Mouse (Mus musculus) stomach, embryonic 14.5 days (tissue): ENCODE measurements around the gene Cela2a. TPM values are rescaled to one million over a fixed set of nuclear protein-coding genes. Genes with fewer than 3 reads are reported as not detected.

Experiments
- ATAC-seq: fragments of 200-750 bp; cut with Nextera tagmentation; 2 replicates; pipeline ENCODE4 v1.8.0; 2017; ENCODE audit warnings: low read depth, moderate TSS enrichment; ENCODE audit not compliant: insufficient number of reproducible peaks, insufficient read depth, low FRiP score
- H3K27ac ChIP-seq: fragments of 300-500 bp; sonication (generic); 2 replicates; pipeline ENCODE4 v1.5.1; 2014; ENCODE audit warnings: mild to moderate bottlenecking, low read length, moderate library complexity, mixed read lengths
- H3K27me3 ChIP-seq: fragments of 300-500 bp; sonication (generic); 2 replicates; pipeline ENCODE4 v1.6.1; 2014; ENCODE audit warnings: low read length, control low read depth, mixed read lengths; ENCODE audit not compliant: control insufficient read depth, insufficient read depth
- H3K36me3 ChIP-seq: fragments of 300-500 bp; sonication (generic); 2 replicates; pipeline ENCODE4 v1.6.1; 2014; ENCODE audit warnings: mild to moderate bottlenecking, control low read depth, low read length, moderate library complexity, mixed read lengths; ENCODE audit not compliant: control insufficient read depth, insufficient read depth
- H3K4me1 ChIP-seq: fragments of 300-500 bp; sonication (generic); 2 replicates; pipeline ENCODE4 v1.6.1; 2014; ENCODE audit warnings: low read length, control low read depth, mixed read lengths; ENCODE audit not compliant: control insufficient read depth, insufficient read depth
- H3K4me2 ChIP-seq: fragments of 300-500 bp; sonication (generic); replicated peaks from 2 replicates; pipeline ENCODE4 v1.6.1; 2014; ENCODE audit warnings: low read depth, low read length, control low read depth
- H3K4me3 ChIP-seq: fragments of 300-500 bp; sonication (generic); 2 replicates; pipeline ENCODE4 v1.5.1; 2014; ENCODE audit warnings: low read depth, low read length, control low read depth
- H3K9ac ChIP-seq: fragments of 300-500 bp; sonication (generic); replicated peaks from 2 replicates; pipeline ENCODE4 v1.6.1; 2014; ENCODE audit warnings: low read depth, mild to moderate bottlenecking, control low read depth, low read length, moderate library complexity, mixed read lengths
- H3K9me3 ChIP-seq: fragments of 300-500 bp; sonication (generic); 2 replicates; pipeline ENCODE4 v1.6.1; 2016; ENCODE audit warnings: low read depth, low read length, control low read depth; ENCODE audit not compliant: control insufficient read depth
- WGBS: fragments of 180-500 bp; shearing (Covaris S2); extraction: QIAGEN DNeasy Blood & Tissue Kit; methylation state at CpG from one replicate; pipeline ENCODE4 v1.1.7; 2014; 5-methylcytosine and 5-hydroxymethylcytosine counted together
- polyA plus RNA-seq: library from polyadenylated mRNA; unstranded; fragments of >200 nt; fragmentation: Nextera tagmentation; extraction: Ambion mirVana; gene quantifications from 2 replicates; pipeline ENCODE4 v1.2.1, GENCODE M21; 2014

The Cela2a gene
- polyA plus RNA-seq, 1 experiment from 2014 or later: not detected

- Histone ChIP-seq H3K9me3 (no peaks in the 10 kb centered on the region), H3K27me3 (no peaks in the 10 kb centered on the region), H3K36me3 (no peaks in the 10 kb centered on the region), H3K4me3 (no peak within 1 kb of the TSS), H3K27ac (no peak within 1 kb of the TSS), H3K4me1 (no peaks in the 10 kb centered on the region), H3K9ac (no peak within 1 kb of the TSS), H3K4me2 (no peak within 1 kb of the TSS)
- WGBS: 80% methylated on average over 6 of the region's 6 CpGs
- ATAC-seq: no peak
These were observed 20.0 kb upstream of the Cela2a start, which contains the start of gene Ctrc for GRCm38 (mm10) chr4:141845999-141846398. Gene Ctrc, minus strand, starts transcription at chr4:141846359.

- no peaks in the 10 kb centered on the region for H3K27me3 ChIP-seq
- no peaks in the 10 kb centered on the region for H3K4me1 ChIP-seq
- no peak overlapping the region for H3K27ac ChIP-seq
- H3K36me3 ChIP-seq: no peaks in the 10 kb centered on the region
- no peak overlapping the region for H3K4me3 ChIP-seq
- no peak overlapping the region for H3K4me2 ChIP-seq
- ATAC-seq: no peak
- no peaks in the 10 kb centered on the region for H3K9me3 ChIP-seq
- WGBS: 61% methylated on average over 5 of the region's 5 CpGs
- H3K9ac ChIP-seq: no peak overlapping the region
These were observed 8.7 kb upstream of the Cela2a start for GRCm38 (mm10) chr4:141834536-141835095.

GRCm38 (mm10) chr4:141833911-141834310 is 8.0 kb upstream of the Cela2a start:
- H3K4me3 ChIP-seq: no peak overlapping the region
- no peaks in the 10 kb centered on the region for H3K9me3 ChIP-seq
- 52% methylated on average over 1 of the region's 1 CpGs for WGBS
- H3K27me3 ChIP-seq: no peaks in the 10 kb centered on the region
- no peak for ATAC-seq
- H3K4me1 ChIP-seq: no peaks in the 10 kb centered on the region
- H3K36me3 ChIP-seq: no peaks in the 10 kb centered on the region
- no peak overlapping the region for H3K4me2 ChIP-seq
- H3K9ac ChIP-seq: no peak overlapping the region
- H3K27ac ChIP-seq: no peak overlapping the region

GRCm38 (mm10) chr4:141831361-141831760 is 5.4 kb upstream of the Cela2a start:
- no peak overlapping the region for H3K4me2 ChIP-seq
- no peaks in the 10 kb centered on the region for H3K4me1 ChIP-seq
- H3K27me3 ChIP-seq: no peaks in the 10 kb centered on the region
- no peak for ATAC-seq
- no peaks in the 10 kb centered on the region for H3K9me3 ChIP-seq
- no peak overlapping the region for H3K27ac ChIP-seq
- H3K9ac ChIP-seq: no peak overlapping the region
- H3K4me3 ChIP-seq: no peak overlapping the region
- 77% methylated on average over 7 of the region's 7 CpGs for WGBS
- no peaks in the 10 kb centered on the region for H3K36me3 ChIP-seq

- H3K36me3 ChIP-seq: no peaks in the 10 kb centered on the region
- no peaks in the 10 kb centered on the region for H3K27me3 ChIP-seq
- no peaks in the 10 kb centered on the region for H3K9me3 ChIP-seq
- ATAC-seq: no peak
- H3K9ac ChIP-seq: no peak overlapping the region
- H3K27ac ChIP-seq: no peak overlapping the region
- H3K4me2 ChIP-seq: no peak overlapping the region
- H3K4me1 ChIP-seq: no peaks in the 10 kb centered on the region
- 53% methylated on average over 11 of the region's 11 CpGs for WGBS
- H3K4me3 ChIP-seq: no peak overlapping the region
These were observed 4.4 kb upstream of the Cela2a start for GRCm38 (mm10) chr4:141830381-141830780.

- no peaks in the 10 kb centered on the region for H3K36me3 ChIP-seq
- 55% methylated on average over 4 of the region's 4 CpGs for WGBS
- H3K4me3 ChIP-seq: no peak overlapping the region
- H3K27ac ChIP-seq: no peak overlapping the region
- no peaks in the 10 kb centered on the region for H3K4me1 ChIP-seq
- no peaks in the 10 kb centered on the region for H3K27me3 ChIP-seq
- ATAC-seq: no peak
- no peak overlapping the region for H3K4me2 ChIP-seq
- no peak overlapping the region for H3K9ac ChIP-seq
- no peaks in the 10 kb centered on the region for H3K9me3 ChIP-seq
These were observed 2.2 kb upstream of the Cela2a start for GRCm38 (mm10) chr4:141828177-141828576.

GRCm38 (mm10) chr4:141827401-141827800 is 1.4 kb upstream of the Cela2a start:
- no peaks in the 10 kb centered on the region for H3K4me1 ChIP-seq
- no peak for ATAC-seq
- no peak overlapping the region for H3K9ac ChIP-seq
- no peaks in the 10 kb centered on the region for H3K27me3 ChIP-seq
- H3K4me3 ChIP-seq: no peak overlapping the region
- H3K27ac ChIP-seq: no peak overlapping the region
- H3K36me3 ChIP-seq: no peaks in the 10 kb centered on the region
- no peak overlapping the region for H3K4me2 ChIP-seq
- 86% methylated on average over 2 of the region's 2 CpGs for WGBS
- H3K9me3 ChIP-seq: no peaks in the 10 kb centered on the region

- Histone ChIP-seq H3K4me1 (no peaks in the 10 kb centered on the region), H3K27ac (no peak overlapping the region), H3K4me2 (no peak overlapping the region), H3K27me3 (no peaks in the 10 kb centered on the region), H3K36me3 (no peaks in the 10 kb centered on the region), H3K4me3 (no peak overlapping the region), H3K9ac (no peak overlapping the region), H3K9me3 (no peaks in the 10 kb centered on the region)
- 53% methylated on average over 3 of the region's 3 CpGs for WGBS
- 0 out of 2 replicates have a peak, but pooled peaks have one; percentile 28 for ATAC-seq
These were observed 3.0 kb downstream of the Cela2a start for GRCm38 (mm10) chr4:141822979-141823378.

GRCm38 (mm10) chr4:141822089-141822488 is 3.9 kb downstream of the Cela2a start:
- no peak overlapping the region for H3K4me2 ChIP-seq
- 76% methylated on average over 10 of the region's 10 CpGs for WGBS
- H3K27ac ChIP-seq: no peak overlapping the region
- no peak overlapping the region for H3K9ac ChIP-seq
- H3K36me3 ChIP-seq: no peaks in the 10 kb centered on the region
- no peaks in the 10 kb centered on the region for H3K9me3 ChIP-seq
- no peak overlapping the region for H3K4me3 ChIP-seq
- no peaks in the 10 kb centered on the region for H3K4me1 ChIP-seq
- H3K27me3 ChIP-seq: no peaks in the 10 kb centered on the region
- ATAC-seq: no peak
